Mouse (Mus musculus) liver, embryonic 14.5 days (tissue): ENCODE measurements at regions not wholly inside any gene's neighbourhood (a gene's known extent, or its start where the extent isn't known, plus 50 kb on each side); places are given as distances from the start of the nearest gene placed in this dataset.
A peak's percentile ranks its signal among the peaks of the same experiment; 100 is the strongest.

Source experiments
- ATAC-seq: fragments of 200-750 bp; cut with Nextera tagmentation; 2 replicates; pipeline ENCODE4 v1.8.0; 2017; ENCODE audit warnings: moderate number of reproducible peaks, mild to moderate bottlenecking, moderate library complexity; ENCODE audit not compliant: insufficient read depth
- DNase-seq, 3 experiments: peaks; one replicate each; pipeline ENCODE4 v3.0.0-alpha.2; 2012 to 2013; ENCODE audit warnings: low read depth in 3 of 3, low spot score in 3 of 3
- H3K27ac ChIP-seq: fragments of 300-500 bp; sonication (generic); 2 replicates; pipeline ENCODE4 v1.5.1; 2014; ENCODE audit warnings: moderate library complexity, mild to moderate bottlenecking, control low read depth, inconsistent platforms
- H3K27me3 ChIP-seq: fragments of 300-500 bp; sonication (generic); 2 replicates; pipeline ENCODE4 v1.6.1; 2014; ENCODE audit warnings: mild to moderate bottlenecking, low read length, moderate library complexity; ENCODE audit not compliant: control insufficient read depth, insufficient read depth
- H3K36me3 ChIP-seq: fragments of 300-500 bp; sonication (generic); replicated peaks from 2 replicates; pipeline ENCODE4 v1.6.1; 2014; ENCODE audit warnings: low read depth; ENCODE audit not compliant: control insufficient read depth, insufficient read depth
- H3K4me1 ChIP-seq, 2 experiments: fragments of 200-500 bp in 1 of 2; fragments of 300-500 bp in 1 of 2; sonication (generic) in 1 of 2; replicated peaks; 2 replicates each; pipeline ENCODE4 v1.6.1; 2012 to 2014; ENCODE audit warnings: antibody characterized with exemption in 1 of 2, inconsistent platforms in 1 of 2, low read length in 1 of 2; ENCODE audit not compliant: control insufficient read depth in 2 of 2, insufficient read depth in 2 of 2
- H3K4me2 ChIP-seq: fragments of 300-500 bp; sonication (generic); 2 replicates; pipeline ENCODE4 v1.6.1; 2014; ENCODE audit warnings: low read depth, mild to moderate bottlenecking, control low read depth, moderate library complexity
- H3K4me3 ChIP-seq, 2 experiments: fragments of 200-500 bp in 1 of 2; fragments of 300-500 bp in 1 of 2; sonication (generic) in 1 of 2; 2 replicates each; pipeline ENCODE4 v1.5.1; 2012 to 2014; ENCODE audit warnings: low read depth in 2 of 2, low read length in 2 of 2, mild to moderate bottlenecking in 2 of 2, control low read depth in 1 of 2, inconsistent platforms in 1 of 2, moderate library complexity in 1 of 2; ENCODE audit not compliant: insufficient read depth in 1 of 2
- H3K9ac ChIP-seq: fragments of 300-500 bp; sonication (generic); replicated peaks from 2 replicates; pipeline ENCODE4 v1.6.1; 2014; ENCODE audit warnings: mild to moderate bottlenecking, control low read depth, moderate library complexity
- H3K9me3 ChIP-seq: fragments of 300-500 bp; sonication (generic); 2 replicates; pipeline ENCODE4 v1.6.1; 2016; ENCODE audit warnings: low read length, mixed read lengths; ENCODE audit not compliant: control insufficient read depth
- CTCF ChIP-seq: IDR thresholded peaks from 2 replicates; pipeline ENCODE4 v1.5.1; 2016; ENCODE audit warnings: antibody characterized with exemption, low read depth, control low read depth
- EP300 ChIP-seq: IDR thresholded peaks from 2 replicates; pipeline ENCODE4 v1.6.1; 2016; ENCODE audit warnings: antibody characterized with exemption, low read depth
- WGBS: fragments of 180-500 bp; shearing (Covaris S2); extraction: QIAGEN DNeasy Blood & Tissue Kit; methylation state at CpG from one replicate; pipeline ENCODE4 v1.1.7; 2014; ENCODE audit not compliant: insufficient replicate concordance; 5-methylcytosine and 5-hydroxymethylcytosine counted together

DNA sequence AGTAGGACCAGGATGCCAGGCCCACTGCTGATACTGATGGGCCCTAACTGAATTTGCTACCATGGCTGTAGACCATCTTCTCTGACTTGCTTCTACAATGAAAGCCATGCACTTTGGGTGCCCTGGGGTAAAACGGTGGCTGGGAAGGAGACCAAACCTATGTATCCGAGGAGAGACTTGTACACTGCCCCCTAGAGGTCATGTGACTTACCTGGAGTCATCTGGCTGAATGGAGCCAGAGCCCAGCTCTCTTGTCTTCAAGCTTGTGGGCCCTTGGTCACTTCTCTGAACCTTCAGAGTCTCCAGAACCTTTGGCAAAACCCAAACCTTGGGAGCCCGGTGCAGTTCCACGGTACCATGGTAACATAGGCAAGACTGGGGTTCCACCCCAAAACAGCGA is 117.6 kb upstream of the Sdk2 start:
- DNase-seq (no peak), ATAC-seq (no peak)
- no peaks in the 10 kb centered on the region for H3K9me3 ChIP-seq
- H3K27ac ChIP-seq: no peak overlapping the region
- no peak overlapping the region for H3K4me2 ChIP-seq
- no peaks in the 10 kb centered on the region for H3K27me3 ChIP-seq
- 64% methylated on average over 5 of the region's 5 CpGs for WGBS
- peak; percentile 61 for TF ChIP-seq CTCF
- TF ChIP-seq EP300: no peak
- H3K4me1 ChIP-seq: no peaks in the 10 kb centered on the region
- H3K36me3 ChIP-seq: no peaks in the 10 kb centered on the region
- no peak overlapping the region for H3K4me3 ChIP-seq
- no peak overlapping the region for H3K9ac ChIP-seq

DNA sequence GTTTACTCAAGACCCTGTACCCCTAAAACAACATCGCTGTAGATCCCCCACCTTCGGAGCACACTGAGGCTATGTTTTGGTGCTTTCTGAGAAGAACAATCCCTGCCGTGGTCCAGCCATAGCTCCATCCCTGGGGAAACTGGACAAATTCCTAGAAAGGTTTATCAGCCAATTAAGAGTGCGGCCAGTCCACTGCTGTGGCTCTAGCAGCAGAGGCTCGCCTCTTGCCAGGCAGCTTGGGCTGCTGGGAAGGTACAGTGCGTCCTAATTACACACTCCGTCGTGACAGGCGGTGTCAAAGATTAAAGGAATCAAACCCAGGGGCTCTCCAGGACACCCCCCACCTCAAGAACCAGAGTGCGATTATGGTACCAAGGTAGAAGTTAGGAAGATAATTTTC is 116.4 kb upstream of the Sdk2 start:
- H3K27me3 ChIP-seq: no peaks in the 10 kb centered on the region
- no peak for TF ChIP-seq CTCF
- TF ChIP-seq EP300: no peak
- WGBS: 69% methylated on average over 10 of the region's 10 CpGs

GRCm38 (mm10) chr11:114178746-114179472 is 112.1 kb upstream of the Sdk2 start:
- no peak overlapping the region for H3K27ac ChIP-seq
- no peak for ATAC-seq
- H3K4me2 ChIP-seq: no peak overlapping the region
- TF ChIP-seq EP300: no peak
- TF ChIP-seq CTCF: no peak
- no peak overlapping the region for H3K4me3 ChIP-seq
- no peaks in the 10 kb centered on the region for H3K9me3 ChIP-seq
- H3K4me1 ChIP-seq: 0 out of 4 replicates have a peak, but pooled peaks cover 0 to 3% of the 10 kb centered on the region in 2 experiments
- no peaks in the 10 kb centered on the region for H3K36me3 ChIP-seq
- WGBS: 60% methylated on average over 6 of the region's 6 CpGs
- no peak overlapping the region for H3K9ac ChIP-seq
- no peak for DNase-seq
- no peaks in the 10 kb centered on the region for H3K27me3 ChIP-seq

More for the DNA sequence above, 116.4 kb upstream of the Sdk2 start:
- no peak for DNase-seq
- H3K4me3 ChIP-seq: no peak overlapping the region
- no peak overlapping the region for H3K27ac ChIP-seq
- H3K36me3 ChIP-seq: no peaks in the 10 kb centered on the region
- H3K9ac ChIP-seq: no peak overlapping the region
- no peak for ATAC-seq
- H3K4me2 ChIP-seq: no peak overlapping the region
- H3K4me1 ChIP-seq: no peaks in the 10 kb centered on the region
- H3K9me3 ChIP-seq: no peaks in the 10 kb centered on the region

- Histone ChIP-seq H3K9me3 (no peaks in the 10 kb centered on the region), H3K27me3 (no peaks in the 10 kb centered on the region), H3K4me2 (no peak overlapping the region), H3K4me1 (0 out of 4 replicates have a peak, but pooled peaks cover 0 to 3% of the 10 kb centered on the region in 2 experiments), H3K9ac (no peak overlapping the region), H3K27ac (no peak overlapping the region), H3K4me3 (no peak overlapping the region), H3K36me3 (no peaks in the 10 kb centered on the region)
- TF ChIP-seq EP300 (no peak), CTCF (no peak)
- ATAC-seq (no peak), DNase-seq (no peak)
- WGBS: 36% methylated on average over 4 of the region's 4 CpGs
Measured at GRCm38 (mm10) chr11:114177789-114178188, 110.9 kb upstream of the Sdk2 start.

DNA sequence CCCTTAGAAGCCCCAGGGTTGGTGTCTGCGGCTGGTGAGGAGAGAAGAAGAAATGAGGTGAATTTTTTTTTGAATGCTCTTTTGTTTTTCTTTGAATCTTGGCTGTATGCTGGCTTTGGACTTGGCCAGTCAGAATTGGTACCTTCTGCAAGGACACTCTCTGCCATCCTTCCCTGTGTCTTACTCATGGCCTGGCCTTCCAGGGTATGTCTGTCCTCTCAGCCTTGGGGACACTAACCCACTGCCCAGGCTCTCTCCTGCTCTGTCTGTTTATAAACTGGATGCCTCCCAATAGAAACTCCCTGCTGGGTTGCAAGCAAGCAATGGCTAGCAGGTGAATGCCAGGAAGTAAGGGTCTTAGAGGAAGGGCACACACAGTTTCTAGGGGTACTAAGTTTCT is 110.4 kb upstream of the Sdk2 start:
- no peak for TF ChIP-seq EP300
- no peak for TF ChIP-seq CTCF

More for the DNA sequence above, 110.4 kb upstream of the Sdk2 start:
- 69% methylated on average over 1 of the region's 1 CpGs for WGBS
- no peak overlapping the region for H3K9ac ChIP-seq
- H3K27ac ChIP-seq: no peak overlapping the region
- no peak for ATAC-seq
- H3K4me3 ChIP-seq: no peak overlapping the region
- DNase-seq: no peak
- H3K4me1 ChIP-seq: 0 out of 4 replicates have a peak, but pooled peaks cover 0 to 3% of the 10 kb centered on the region in 2 experiments
- H3K27me3 ChIP-seq: no peaks in the 10 kb centered on the region
- no peaks in the 10 kb centered on the region for H3K9me3 ChIP-seq
- H3K4me2 ChIP-seq: no peak overlapping the region
- no peaks in the 10 kb centered on the region for H3K36me3 ChIP-seq
